Mouse (Mus musculus) liver, postnatal 0 days (tissue): Measurements from ENCODE around the gene Gm20379.

Source experiments
- CTCF ChIP-seq: sonication (generic); IDR thresholded peaks from 2 replicates; pipeline ENCODE4 v1.5.1; 2016; ENCODE audit warnings: antibody characterized with exemption, low read depth
- EP300 ChIP-seq: IDR thresholded peaks from 2 replicates; pipeline ENCODE4 v1.6.1; 2016; ENCODE audit warnings: antibody characterized with exemption, low read depth, mild to moderate bottlenecking

- TF ChIP-seq CTCF (no peak), EP300 (no peak)
Measured at GRCm38 (mm10) chr13:92314613-92315012, 8.8 kb downstream of the Gm20379 start.
